Mouse (Mus musculus): Measurements from ENCODE around the gene Senp7. TPM values are rescaled to one million over a fixed set of nuclear protein-coding genes. Genes with fewer than 3 reads are reported as not detected.

Senp7 gene
- polyA plus RNA-seq, 1 experiment from 2014 or later, result 44.9 TPM

DNA sequence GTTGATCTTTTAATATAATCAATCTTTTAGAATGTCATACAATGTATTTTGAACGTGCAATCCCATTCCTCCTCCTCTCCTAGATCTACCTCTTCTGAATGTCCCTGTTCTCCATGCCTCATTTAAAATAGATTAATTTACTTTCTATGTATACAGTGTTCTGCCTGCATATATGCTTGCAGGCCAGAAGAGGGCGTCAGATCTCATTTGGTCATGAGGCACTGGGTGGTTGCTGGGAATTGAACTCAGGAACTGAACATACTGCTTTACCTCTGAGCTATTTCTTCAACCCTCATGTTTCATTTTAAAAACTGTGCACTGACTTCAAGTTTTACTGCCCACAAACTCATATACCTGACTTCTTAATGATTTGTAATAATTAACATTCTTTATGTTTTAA, 99.5 kb downstream of the Senp7 start:
- Histone ChIP-seq H3K4me3 (no peak overlapping the region), H3K4me2 (no peak overlapping the region)
- no peak for ATAC-seq (ENCODE audit: insufficient number of reproducible peaks, insufficient read depth, low FRiP score, low TSS enrichment, low read depth)

DNA sequence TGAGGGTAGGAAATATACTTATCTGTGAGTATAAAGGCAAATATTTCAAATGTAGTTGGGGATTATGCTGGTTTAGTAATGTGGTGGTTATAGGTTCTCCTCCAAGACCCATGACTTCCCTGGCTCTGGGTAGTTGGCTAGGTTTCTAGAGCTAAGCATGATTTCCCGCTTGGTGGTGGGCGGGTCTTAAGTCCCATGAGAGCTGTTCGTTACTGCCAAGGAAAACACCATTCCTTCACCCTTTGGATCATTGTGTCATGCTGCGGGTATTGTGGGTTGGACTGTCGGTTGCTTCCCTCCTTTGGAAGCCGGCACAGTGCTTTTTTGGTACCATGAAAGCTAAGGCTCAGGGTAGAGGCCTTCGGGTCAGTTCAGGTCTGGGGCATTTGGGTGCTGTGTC, 115.3 kb downstream of the Senp7 start:
- Histone ChIP-seq H3K9me3 (no peaks in the 10 kb centered on the region), H3K9ac (no peak overlapping the region), H3K4me1 (no peaks in the 10 kb centered on the region), H3K4me3 (no peak overlapping the region), H3K27ac (no peak overlapping the region), H3K27me3 (no peaks in the 10 kb centered on the region), H3K4me2 (no peak overlapping the region), H3K36me3 (peaks cover 21% of the 10 kb centered on the region)
- no peak for ATAC-seq (ENCODE audit: insufficient number of reproducible peaks, insufficient read depth, low FRiP score, low TSS enrichment, low read depth)
- 90% methylated on average over 7 of the region's 7 CpGs for WGBS

More for the DNA sequence above, 99.5 kb downstream of the Senp7 start:
- Histone ChIP-seq H3K27me3 (no peaks in the 10 kb centered on the region), H3K4me1 (no peaks in the 10 kb centered on the region), H3K9me3 (no peaks in the 10 kb centered on the region), H3K36me3 (peaks cover 15% of the 10 kb centered on the region), H3K27ac (no peak overlapping the region), H3K9ac (no peak overlapping the region)
- WGBS, result 29% methylated on average over 2 of the region's 2 CpGs

DNA sequence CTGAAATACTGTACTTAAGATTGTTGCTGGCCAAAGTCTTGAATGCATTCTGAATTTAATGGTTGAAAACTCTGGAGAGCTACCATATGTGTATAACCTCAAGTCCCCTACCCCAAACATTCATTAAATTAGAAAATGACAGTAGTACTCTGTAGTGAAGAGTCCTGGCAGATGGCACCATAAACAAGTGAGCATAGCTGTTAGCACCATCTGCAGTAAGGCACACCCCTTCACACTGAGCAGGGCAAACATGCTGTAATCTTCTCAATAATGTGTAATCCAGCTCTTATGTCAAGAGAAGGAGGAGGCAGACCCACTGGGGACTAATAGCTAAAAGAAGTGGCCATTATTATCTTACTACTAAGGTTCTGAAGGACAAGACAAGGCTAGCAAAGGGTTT, 122.1 kb downstream of the Senp7 start:
- peaks cover 46% of the 10 kb centered on the region for H3K36me3 ChIP-seq
- no peaks in the 10 kb centered on the region for H3K9me3 ChIP-seq
- no peak overlapping the region for H3K4me3 ChIP-seq
- no peak overlapping the region for H3K9ac ChIP-seq
- no peaks in the 10 kb centered on the region for H3K27me3 ChIP-seq
- no peak for ATAC-seq (ENCODE audit: insufficient number of reproducible peaks, insufficient read depth, low FRiP score, low TSS enrichment, low read depth)
- no peak overlapping the region for H3K27ac ChIP-seq
- no peak overlapping the region for H3K4me2 ChIP-seq
- H3K4me1 ChIP-seq, result no peaks in the 10 kb centered on the region

DNA sequence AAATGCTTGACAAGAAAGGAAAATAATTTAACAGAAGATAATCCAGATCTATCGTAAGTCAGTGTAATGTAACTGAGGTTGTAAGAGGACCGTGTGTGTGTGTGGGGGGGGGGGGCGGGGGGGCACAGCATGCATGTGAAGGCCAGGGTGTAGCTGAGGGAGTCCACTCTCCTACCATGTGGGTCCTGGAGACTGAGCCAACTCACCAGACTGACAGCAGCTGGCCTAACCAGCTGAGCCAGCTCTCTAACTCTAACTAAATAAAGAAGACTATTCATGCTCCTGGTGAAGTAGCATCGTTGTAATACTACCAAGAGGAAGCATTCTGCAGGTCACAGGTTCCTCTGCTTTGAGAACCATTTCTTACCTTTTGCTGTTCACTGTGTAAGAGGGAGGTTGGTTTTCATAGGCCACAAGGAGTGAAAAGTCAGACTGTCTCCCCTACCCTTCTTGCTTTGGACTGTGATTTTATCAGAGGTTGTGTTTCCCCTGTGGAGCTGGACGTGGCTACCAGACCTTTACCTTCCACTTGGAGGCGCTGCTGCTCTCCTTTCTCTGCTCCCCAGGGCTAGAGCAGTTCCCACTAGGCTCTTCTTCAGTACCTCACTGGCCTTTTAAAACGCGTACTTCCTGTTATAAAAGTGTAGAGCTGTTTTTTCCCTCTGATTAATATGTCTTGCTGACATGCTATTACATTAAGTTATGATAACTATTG, 127.9 kb downstream of the Senp7 start:
- Histone ChIP-seq H3K4me3 (no peak overlapping the region), H3K9me3 (no peaks in the 10 kb centered on the region), H3K27ac (no peak overlapping the region), H3K4me1 (no peaks in the 10 kb centered on the region), H3K4me2 (no peak overlapping the region), H3K9ac (no peak overlapping the region), H3K27me3 (no peaks in the 10 kb centered on the region), H3K36me3 (peaks cover 35% of the 10 kb centered on the region)
- 65% methylated on average over 8 of the region's 8 CpGs for WGBS
- no peak for ATAC-seq (ENCODE audit: insufficient number of reproducible peaks, insufficient read depth, low FRiP score, low TSS enrichment, low read depth)

DNA sequence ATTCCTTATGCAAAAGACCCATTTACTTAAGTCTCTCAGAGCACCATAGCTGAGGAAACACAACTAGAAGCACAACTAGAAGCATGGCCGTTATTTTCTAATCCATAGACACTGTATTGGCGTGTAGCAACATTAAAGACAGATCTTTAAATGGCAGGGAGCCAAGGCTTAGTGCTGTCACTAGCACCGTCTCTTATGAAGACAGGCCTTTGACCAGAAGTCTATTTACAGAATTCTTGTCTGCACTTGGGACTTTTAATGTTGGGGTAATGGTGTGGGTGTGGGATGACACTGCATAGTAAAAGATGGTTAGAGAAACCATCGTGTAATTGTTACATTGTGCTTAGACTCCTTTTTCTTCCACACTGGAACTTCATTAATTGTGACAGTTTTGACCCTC, 138.7 kb downstream of the Senp7 start:
- H3K36me3 ChIP-seq, result peaks cover 55% of the 10 kb centered on the region
- WGBS, result 78% methylated on average over 4 of the region's 4 CpGs

DNA sequence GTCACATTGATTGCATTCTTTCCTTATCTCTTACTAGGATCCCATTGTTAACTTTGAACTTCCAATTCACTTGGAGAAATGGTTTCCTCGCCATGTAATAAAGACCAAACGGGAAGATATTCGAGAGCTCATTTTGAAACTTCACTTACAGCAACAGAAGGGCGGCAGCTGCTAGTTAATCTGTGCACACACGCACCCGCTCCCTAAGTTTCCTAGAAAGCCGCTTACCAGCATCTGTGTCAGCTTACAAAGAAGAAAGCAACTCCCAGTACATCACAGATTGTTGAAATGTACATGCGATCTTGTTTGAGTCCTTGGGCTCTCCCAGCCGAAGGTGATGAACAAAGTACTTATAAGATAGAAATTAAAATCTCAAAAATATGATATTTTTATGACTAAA, 140.1 kb downstream of the Senp7 start:
- Histone ChIP-seq H3K9ac (no peak overlapping the region), H3K27me3 (no peaks in the 10 kb centered on the region), H3K4me1 (no peaks in the 10 kb centered on the region), H3K27ac (no peak overlapping the region), H3K36me3 (peaks cover 42% of the 10 kb centered on the region), H3K9me3 (0 out of 2 replicates have a peak, but pooled peaks cover 3% of the 10 kb centered on the region), H3K4me2 (no peak overlapping the region), H3K4me3 (no peak overlapping the region)
- no peak for ATAC-seq (ENCODE audit: insufficient number of reproducible peaks, insufficient read depth, low FRiP score, low TSS enrichment, low read depth)
- WGBS, result 85% methylated on average over 9 of the region's 9 CpGs

More for the DNA sequence above, 138.7 kb downstream of the Senp7 start:
- Histone ChIP-seq H3K4me1 (no peaks in the 10 kb centered on the region), H3K27me3 (no peaks in the 10 kb centered on the region), H3K4me2 (no peak overlapping the region), H3K4me3 (no peak overlapping the region), H3K9ac (no peak overlapping the region), H3K9me3 (0 out of 2 replicates have a peak, but pooled peaks cover 3% of the 10 kb centered on the region), H3K27ac (no peak overlapping the region)
- no peak for ATAC-seq (ENCODE audit: insufficient number of reproducible peaks, insufficient read depth, low FRiP score, low TSS enrichment, low read depth)

DNA sequence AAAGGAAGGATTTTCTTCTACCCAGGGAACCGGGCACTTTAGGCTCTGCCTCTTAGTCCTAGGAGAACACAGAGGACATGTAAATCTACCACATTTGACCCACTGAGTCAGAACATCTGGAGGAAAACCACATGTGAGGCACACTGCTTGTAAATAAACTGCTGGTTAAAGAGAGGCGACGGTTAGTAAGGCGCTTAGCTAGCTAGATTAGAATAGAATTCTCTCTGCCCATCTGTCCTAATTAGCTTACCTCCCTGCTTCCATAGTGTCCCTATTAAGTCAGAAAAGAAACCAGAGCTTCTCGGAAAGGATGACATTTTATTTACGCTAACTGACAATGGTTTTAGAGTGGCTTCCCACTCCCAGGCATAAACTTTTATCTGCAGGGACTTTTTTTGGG, 155.9 kb downstream of the Senp7 start, which contains the start of gene Impg2:
Impg2 (plus strand) TSS at position 263 of the 400 bp plus-strand sequence.
- no peak for ATAC-seq (ENCODE audit: insufficient number of reproducible peaks, insufficient read depth, low FRiP score, low TSS enrichment, low read depth)
- Histone ChIP-seq H3K27ac (no peak within 1 kb of the TSS), H3K4me3 (no peak within 1 kb of the TSS), H3K4me2 (no peak within 1 kb of the TSS), H3K27me3 (no peaks in the 10 kb centered on the region), H3K4me1 (peaks cover 6% of the 10 kb centered on the region; the same call in 1 of the 2 replicates), H3K9me3 (no peaks in the 10 kb centered on the region), H3K36me3 (peaks cover 3% of the 10 kb centered on the region; the same call in 1 of the 2 replicates), H3K9ac (no peak within 1 kb of the TSS)
- 39% methylated on average over 6 of the region's 6 CpGs for WGBS

DNA sequence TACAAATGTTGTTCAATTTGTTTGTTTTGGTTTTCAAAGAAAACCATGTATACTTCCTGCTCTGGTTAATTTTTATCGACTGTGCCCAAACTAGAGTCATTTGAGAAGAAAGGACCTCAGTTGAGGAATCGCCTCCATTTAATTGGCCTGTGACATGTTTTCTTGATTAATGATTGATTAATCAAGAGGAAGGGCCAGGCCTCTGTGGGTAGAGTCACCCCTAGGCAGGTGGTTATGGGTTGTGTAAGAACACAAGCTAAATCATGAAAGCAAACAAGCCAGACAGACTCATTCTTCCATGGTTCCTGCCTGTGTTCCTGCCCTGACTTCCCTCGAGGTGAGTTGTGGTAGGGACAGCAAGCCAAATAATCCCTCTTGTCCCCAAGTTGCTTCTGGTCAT, 164.6 kb downstream of the Senp7 start:
- no peak overlapping the region for H3K9ac ChIP-seq
- H3K27ac ChIP-seq, result no peak overlapping the region
- H3K4me1 ChIP-seq, result no peaks in the 10 kb centered on the region
- no peaks in the 10 kb centered on the region for H3K36me3 ChIP-seq
- no peaks in the 10 kb centered on the region for H3K27me3 ChIP-seq
- no peaks in the 10 kb centered on the region for H3K9me3 ChIP-seq
- no peak overlapping the region for H3K4me3 ChIP-seq
- ATAC-seq (ENCODE audit: insufficient number of reproducible peaks, insufficient read depth, low FRiP score, low TSS enrichment, low read depth), result no peak
- 61% methylated on average over 3 of the region's 3 CpGs for WGBS
- no peak overlapping the region for H3K4me2 ChIP-seq

DNA sequence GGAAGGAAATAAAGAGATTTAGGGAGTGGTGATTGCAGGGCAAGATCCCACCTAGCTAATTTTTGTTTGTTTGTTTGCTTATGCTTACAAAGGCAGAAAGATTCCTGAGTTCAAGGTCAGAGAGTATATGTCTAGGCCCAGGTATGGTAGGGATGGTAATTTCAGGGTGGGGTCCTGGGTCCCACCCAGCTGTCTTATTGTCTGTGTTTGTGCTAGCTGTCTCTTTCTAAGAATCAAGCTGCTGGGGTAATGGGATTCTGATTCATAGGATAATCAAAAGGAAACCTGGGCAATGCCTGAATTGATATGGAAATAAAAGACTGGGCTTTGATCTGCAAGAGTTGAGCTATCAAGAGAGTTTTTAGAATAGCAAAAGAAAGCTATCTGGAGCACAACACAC, 179.5 kb downstream of the Senp7 start:
- Histone ChIP-seq H3K27me3 (no peaks in the 10 kb centered on the region), H3K27ac (no peak overlapping the region), H3K9ac (no peak overlapping the region), H3K4me3 (no peak overlapping the region), H3K4me2 (no peak overlapping the region), H3K9me3 (no peaks in the 10 kb centered on the region), H3K4me1 (no peaks in the 10 kb centered on the region), H3K36me3 (peaks cover 3% of the 10 kb centered on the region; the same call in 1 of the 2 replicates)
- no peak for ATAC-seq (ENCODE audit: insufficient number of reproducible peaks, insufficient read depth, low FRiP score, low TSS enrichment, low read depth)

DNA sequence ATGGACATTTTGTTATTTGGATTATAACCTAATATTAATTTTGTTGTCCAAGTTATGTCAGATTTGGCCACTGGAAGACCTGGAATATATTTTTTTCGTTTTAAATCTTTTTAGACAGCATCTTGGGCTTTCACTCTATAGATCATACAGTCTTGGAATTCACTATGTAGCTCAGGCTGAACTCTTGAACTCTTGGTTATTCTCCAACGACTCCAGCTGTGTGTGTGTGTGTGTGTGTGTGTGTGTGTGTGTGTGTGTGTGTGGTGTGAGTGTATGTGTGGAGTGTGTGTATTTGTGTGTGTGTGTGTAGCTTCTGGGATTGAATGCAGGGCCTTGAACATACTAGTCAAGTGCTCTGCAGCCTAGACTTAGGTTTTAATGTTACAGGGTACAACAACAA, 181.3 kb downstream of the Senp7 start:
- Histone ChIP-seq H3K4me2 (no peak overlapping the region), H3K9ac (no peak overlapping the region), H3K36me3 (peaks cover 3% of the 10 kb centered on the region; the same call in 1 of the 2 replicates), H3K27ac (no peak overlapping the region), H3K9me3 (no peaks in the 10 kb centered on the region), H3K4me3 (no peak overlapping the region), H3K4me1 (no peaks in the 10 kb centered on the region), H3K27me3 (no peaks in the 10 kb centered on the region)
- 54% methylated on average over 2 of the region's 2 CpGs for WGBS
- no peak for ATAC-seq (ENCODE audit: insufficient number of reproducible peaks, insufficient read depth, low FRiP score, low TSS enrichment, low read depth)

DNA sequence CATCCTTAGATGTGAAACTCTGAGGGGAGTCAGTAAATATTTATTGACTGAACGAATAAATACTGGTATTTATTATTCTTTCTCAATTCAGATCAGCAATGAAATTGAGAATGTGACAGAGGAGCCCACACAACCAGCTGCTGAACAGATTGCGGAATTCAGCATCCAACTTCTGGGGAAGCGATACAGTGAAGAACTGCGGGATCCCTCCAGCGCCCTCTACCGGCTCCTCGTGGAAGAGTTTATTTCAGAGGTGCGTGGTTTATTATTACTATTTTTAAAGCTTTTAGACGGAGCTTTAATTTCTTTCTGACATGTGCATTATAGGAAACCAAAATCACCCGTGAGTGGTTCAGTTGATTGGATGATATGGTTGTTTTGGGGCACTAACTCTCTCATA, 183.2 kb downstream of the Senp7 start:
- Histone ChIP-seq H3K4me1 (no peaks in the 10 kb centered on the region), H3K4me3 (no peak overlapping the region), H3K4me2 (no peak overlapping the region), H3K9me3 (no peaks in the 10 kb centered on the region), H3K27ac (no peak overlapping the region), H3K36me3 (peaks cover 3% of the 10 kb centered on the region; the same call in 1 of the 2 replicates), H3K27me3 (no peaks in the 10 kb centered on the region), H3K9ac (no peak overlapping the region)
- ATAC-seq (ENCODE audit: insufficient number of reproducible peaks, insufficient read depth, low FRiP score, low TSS enrichment, low read depth), result no peak
- WGBS, result 58% methylated on average over 10 of the region's 10 CpGs

DNA sequence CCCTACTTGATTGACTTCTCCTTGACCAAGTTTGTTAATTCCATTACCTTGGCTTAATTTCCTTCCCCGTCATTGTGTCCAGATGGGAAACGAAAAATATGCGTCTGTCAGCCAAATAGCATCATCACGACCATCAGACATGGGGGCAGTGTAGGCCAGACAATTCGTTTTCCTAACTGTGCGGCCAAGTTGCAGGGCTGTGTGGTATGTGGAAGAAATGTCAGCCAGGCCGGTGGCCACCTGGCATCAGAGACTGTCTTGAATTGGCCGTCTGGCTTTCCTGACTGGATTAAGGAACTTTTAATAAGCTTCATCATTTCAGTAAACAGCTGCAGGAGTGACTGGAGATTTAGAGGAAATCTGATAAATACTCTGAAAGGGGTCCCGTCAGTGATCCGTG, 184.6 kb downstream of the Senp7 start:
- Histone ChIP-seq H3K4me3 (no peak overlapping the region), H3K9ac (no peak overlapping the region), H3K27ac (no peak overlapping the region), H3K4me2 (no peak overlapping the region), H3K4me1 (no peaks in the 10 kb centered on the region), H3K36me3 (peaks cover 3% of the 10 kb centered on the region; the same call in 1 of the 2 replicates), H3K27me3 (no peaks in the 10 kb centered on the region), H3K9me3 (no peaks in the 10 kb centered on the region)
- WGBS, result 72% methylated on average over 10 of the region's 10 CpGs
- ATAC-seq (ENCODE audit: insufficient number of reproducible peaks, insufficient read depth, low FRiP score, low TSS enrichment, low read depth), result no peak
